Mouse (Mus musculus): Measurements from ENCODE around the gene Upk2. TPM values are rescaled to one million over a fixed set of nuclear protein-coding genes. Genes with fewer than 3 reads are reported as not detected.

Gene Upk2
- polyA plus RNA-seq, 1 experiment from 2014 or later = 0.31 TPM

- WGBS = 25% methylated on average over 9 of the region's 9 CpGs
- H3K27me3 ChIP-seq = no peaks in the 10 kb centered on the region
- peak overlapping the region; percentile 52 for H3K4me2 ChIP-seq (replicated peaks)
- peak overlapping the region; percentile 17 for H3K4me3 ChIP-seq
- peaks cover 13% of the 10 kb centered on the region for H3K36me3 ChIP-seq
- peak overlapping the region; percentile 50 for H3K9ac ChIP-seq
- peaks cover 98% of the 10 kb centered on the region for H3K4me1 ChIP-seq
- no peak for ATAC-seq (ENCODE audit: low FRiP score, low read depth)
- H3K27ac ChIP-seq = peak overlapping the region; percentile 82
- H3K9me3 ChIP-seq = no peaks in the 10 kb centered on the region
Measured at GRCm38 (mm10) chr9:44494863-44495809, 40.4 kb upstream of the Upk2 start.

- Histone ChIP-seq H3K9me3 (no peaks in the 10 kb centered on the region), H3K4me2 (replicated peaks) (peak overlapping the region; percentile 52), H3K27me3 (no peaks in the 10 kb centered on the region), H3K27ac (peak overlapping the region; percentile 82), H3K4me3 (peak overlapping the region; percentile 17), H3K9ac (peak overlapping the region; percentile 50), H3K36me3 (peaks cover 13% of the 10 kb centered on the region), H3K4me1 (peaks cover 98% of the 10 kb centered on the region)
- ATAC-seq (ENCODE audit: low FRiP score, low read depth) = no peak
- 20% methylated on average over 11 of the region's 11 CpGs for WGBS
Measured at GRCm38 (mm10) chr9:44494261-44494862, 39.6 kb upstream of the Upk2 start.

- ATAC-seq (ENCODE audit: low FRiP score, low read depth) = no peak
Measured at GRCm38 (mm10) chr9:44492631-44493461, 38.1 kb upstream of the Upk2 start.

GRCm38 (mm10) chr9:44491351-44491750, 36.6 kb upstream of the Upk2 start:
- no peak overlapping the region for H3K27ac ChIP-seq
- no peak for ATAC-seq (ENCODE audit: low FRiP score, low read depth)
- WGBS = 45% methylated on average over 10 of the region's 10 CpGs
- H3K4me1 ChIP-seq = peaks cover 100% of the 10 kb centered on the region
- H3K4me2 ChIP-seq (replicated peaks) = 0 out of 2 replicates have a peak overlapping the region, but pooled peaks have one; percentile 97
- H3K36me3 ChIP-seq = peaks cover 10% of the 10 kb centered on the region
- H3K9ac ChIP-seq = no peak overlapping the region
- no peaks in the 10 kb centered on the region for H3K9me3 ChIP-seq
- no peak overlapping the region for H3K4me3 ChIP-seq
- H3K27me3 ChIP-seq = no peaks in the 10 kb centered on the region

More at GRCm38 (mm10) chr9:44492631-44493461, 38.1 kb upstream of the Upk2 start:
- H3K4me2 ChIP-seq (replicated peaks) = peak overlapping the region; percentile 52
- H3K9me3 ChIP-seq = no peaks in the 10 kb centered on the region
- H3K4me3 ChIP-seq = no peak overlapping the region
- H3K4me1 ChIP-seq = peaks cover 100% of the 10 kb centered on the region
- peaks cover 13% of the 10 kb centered on the region for H3K36me3 ChIP-seq
- H3K27ac ChIP-seq = peak overlapping the region; percentile 82; the same call in 1 of the 2 replicates
- no peaks in the 10 kb centered on the region for H3K27me3 ChIP-seq
- H3K9ac ChIP-seq = peak overlapping the region; percentile 50; the same call in 1 of the 2 replicates
- 68% methylated on average over 17 of the region's 17 CpGs for WGBS

- peak overlapping the region; percentile 86 for H3K27ac ChIP-seq
- H3K9ac ChIP-seq = peak overlapping the region; percentile 99
- H3K4me1 ChIP-seq = peaks cover 100% of the 10 kb centered on the region
- H3K9me3 ChIP-seq = no peaks in the 10 kb centered on the region
- H3K4me3 ChIP-seq = peak overlapping the region; percentile 98
- H3K4me2 ChIP-seq (replicated peaks) = peak overlapping the region; percentile 97
- ATAC-seq (ENCODE audit: low FRiP score, low read depth) = no peak
- H3K27me3 ChIP-seq = no peaks in the 10 kb centered on the region
- peaks cover 10% of the 10 kb centered on the region for H3K36me3 ChIP-seq
- WGBS = 16% methylated on average over 15 of the region's 17 CpGs
Measured at GRCm38 (mm10) chr9:44490086-44490967, 35.6 kb upstream of the Upk2 start.

- 0 out of 2 replicates have a peak, but pooled peaks have one; percentile 8 for ATAC-seq (ENCODE audit: low FRiP score, low read depth)
- H3K36me3 ChIP-seq = peaks cover 10% of the 10 kb centered on the region
- 8% methylated on average over 17 of the region's 17 CpGs for WGBS
- peak overlapping the region; percentile 98 for H3K4me3 ChIP-seq
- no peaks in the 10 kb centered on the region for H3K27me3 ChIP-seq
- peak overlapping the region; percentile 97 for H3K4me2 ChIP-seq (replicated peaks)
- H3K4me1 ChIP-seq = peaks cover 100% of the 10 kb centered on the region
- H3K27ac ChIP-seq = peak overlapping the region; percentile 86
- H3K9me3 ChIP-seq = no peaks in the 10 kb centered on the region
- peak overlapping the region; percentile 99 for H3K9ac ChIP-seq
Measured at GRCm38 (mm10) chr9:44489651-44490085, 34.9 kb upstream of the Upk2 start.

- peaks cover 100% of the 10 kb centered on the region for H3K4me1 ChIP-seq
- H3K36me3 ChIP-seq = peaks cover 10% of the 10 kb centered on the region
- H3K27me3 ChIP-seq = no peaks in the 10 kb centered on the region
- no peaks in the 10 kb centered on the region for H3K9me3 ChIP-seq
- peak overlapping the region; percentile 86 for H3K27ac ChIP-seq
- 2% methylated on average over 5 of the region's 5 CpGs for WGBS
- ATAC-seq (ENCODE audit: low FRiP score, low read depth) = peak; percentile 38
- H3K9ac ChIP-seq = peak overlapping the region; percentile 99
- peak overlapping the region; percentile 98 for H3K4me3 ChIP-seq
- peak overlapping the region; percentile 97 for H3K4me2 ChIP-seq (replicated peaks)
Measured at GRCm38 (mm10) chr9:44488855-44489381, 34.1 kb upstream of the Upk2 start.

GRCm38 (mm10) chr9:44488416-44488815, 33.6 kb upstream of the Upk2 start:
- 0 out of 2 replicates have a peak, but pooled peaks have one; percentile 3 for ATAC-seq (ENCODE audit: low FRiP score, low read depth)
- Histone ChIP-seq H3K9me3 (no peaks in the 10 kb centered on the region), H3K36me3 (peaks cover 10% of the 10 kb centered on the region), H3K4me2 (replicated peaks) (peak overlapping the region; percentile 97), H3K27me3 (no peaks in the 10 kb centered on the region), H3K9ac (peak overlapping the region; percentile 99), H3K4me1 (peaks cover 98% of the 10 kb centered on the region), H3K27ac (peak overlapping the region; percentile 86), H3K4me3 (peak overlapping the region; percentile 98)
- WGBS = 19% methylated on average over 8 of the region's 8 CpGs

GRCm38 (mm10) chr9:44487441-44487840, 32.7 kb upstream of the Upk2 start:
- H3K36me3 ChIP-seq = peaks cover 10% of the 10 kb centered on the region
- peak overlapping the region; percentile 99 for H3K9ac ChIP-seq
- ATAC-seq (ENCODE audit: low FRiP score, low read depth) = no peak
- H3K4me3 ChIP-seq = peak overlapping the region; percentile 98
- no peaks in the 10 kb centered on the region for H3K27me3 ChIP-seq
- 3% methylated on average over 7 of the region's 7 CpGs for WGBS
- peak overlapping the region; percentile 86 for H3K27ac ChIP-seq
- no peaks in the 10 kb centered on the region for H3K9me3 ChIP-seq
- H3K4me1 ChIP-seq = peaks cover 88% of the 10 kb centered on the region
- H3K4me2 ChIP-seq (replicated peaks) = peak overlapping the region; percentile 97

GRCm38 (mm10) chr9:44486741-44487421, 32.1 kb upstream of the Upk2 start:
- peaks cover 88% of the 10 kb centered on the region for H3K4me1 ChIP-seq
- 10% methylated on average over 15 of the region's 15 CpGs for WGBS
- peak overlapping the region; percentile 97 for H3K4me2 ChIP-seq (replicated peaks)
- no peaks in the 10 kb centered on the region for H3K9me3 ChIP-seq
- ATAC-seq (ENCODE audit: low FRiP score, low read depth) = no peak
- H3K9ac ChIP-seq = peak overlapping the region; percentile 99
- H3K4me3 ChIP-seq = peak overlapping the region; percentile 98
- H3K27me3 ChIP-seq = no peaks in the 10 kb centered on the region
- H3K27ac ChIP-seq = peak overlapping the region; percentile 86
- peaks cover 9% of the 10 kb centered on the region for H3K36me3 ChIP-seq
